Mouse (Mus musculus): Measurements from ENCODE around the gene Cmtm2b.

DNA sequence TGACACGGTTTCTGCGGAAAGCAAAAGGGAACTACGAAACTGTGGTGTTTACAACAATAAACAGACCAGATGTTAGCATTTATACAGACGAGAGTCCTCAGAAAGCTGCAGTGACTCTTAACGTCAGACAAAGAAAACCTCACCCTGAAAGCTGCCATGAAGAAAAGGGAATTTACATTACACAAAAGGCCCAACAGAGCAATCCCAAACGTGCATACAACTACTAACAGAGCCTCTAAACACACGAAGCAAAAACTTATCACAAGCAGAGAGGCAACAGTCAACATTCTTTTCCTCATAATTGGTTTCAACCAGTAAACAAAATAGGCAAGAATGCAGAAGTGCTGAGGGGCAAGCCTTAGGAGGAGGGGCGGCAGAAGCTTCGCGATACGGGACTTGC, 54.6 kb downstream of the Cmtm2b start:
- TF ChIP-seq CTCF (IDR thresholded peaks at IDR 0.05; ENCODE audit: low read depth, low read length), result no peak
- no peak for TF ChIP-seq POLR2A (IDR thresholded peaks at IDR 0.05; ENCODE audit: extremely low read depth, insufficient read depth, low read length)
